Mouse (Mus musculus): ENCODE measurements around the gene Tbx19. TPM values are rescaled to one million over a fixed set of nuclear protein-coding genes. Genes with fewer than 3 reads are reported as not detected.
A peak's percentile ranks its signal among the peaks of the same experiment; 100 is the strongest.

Gene Tbx19
- polyA plus RNA-seq, 1 experiment from 2014 or later = not detected

GRCm38 (mm10) chr1:165105270-165106010 is 55.1 kb downstream of the Tbx19 start:
- ATAC-seq (ENCODE audit: insufficient number of reproducible peaks, insufficient read depth, low FRiP score, low read depth) = peak; percentile 68; the same call in 1 of the 2 replicates
- Histone ChIP-seq H3K27ac (ENCODE audit: low read length) (no peak overlapping the region), H3K4me1 (ENCODE audit: control insufficient read depth, insufficient read depth, low read length) (no peaks in the 10 kb centered on the region), H3K27me3 (ENCODE audit: control insufficient read depth, insufficient read depth, low read length) (no peaks in the 10 kb centered on the region), H3K9ac (replicated peaks; ENCODE audit: low read depth, low read length) (no peak overlapping the region), H3K4me3 (ENCODE audit: low read depth, low read length) (no peak overlapping the region), H3K9me3 (ENCODE audit: control insufficient read depth, low read depth, low read length) (no peaks in the 10 kb centered on the region), H3K36me3 (ENCODE audit: control insufficient read depth, insufficient read depth, low read length) (no peaks in the 10 kb centered on the region), H3K4me2 (replicated peaks; ENCODE audit: low read depth, low read length) (no peak overlapping the region)
- 71% methylated on average over 9 of the region's 9 CpGs for WGBS

GRCm38 (mm10) chr1:165104707-165105259 is 55.8 kb downstream of the Tbx19 start:
- Histone ChIP-seq H3K4me3 (ENCODE audit: low read depth, low read length) (no peak overlapping the region), H3K9me3 (ENCODE audit: control insufficient read depth, low read depth, low read length) (no peaks in the 10 kb centered on the region), H3K27me3 (ENCODE audit: control insufficient read depth, insufficient read depth, low read length) (no peaks in the 10 kb centered on the region), H3K4me2 (replicated peaks; ENCODE audit: low read depth, low read length) (no peak overlapping the region), H3K36me3 (ENCODE audit: control insufficient read depth, insufficient read depth, low read length) (no peaks in the 10 kb centered on the region), H3K27ac (ENCODE audit: low read length) (no peak overlapping the region), H3K4me1 (ENCODE audit: control insufficient read depth, insufficient read depth, low read length) (no peaks in the 10 kb centered on the region), H3K9ac (replicated peaks; ENCODE audit: low read depth, low read length) (no peak overlapping the region)
- peak; percentile 74; the same call in 1 of the 2 replicates for ATAC-seq (ENCODE audit: insufficient number of reproducible peaks, insufficient read depth, low FRiP score, low read depth)
- 60% methylated on average over 7 of the region's 7 CpGs for WGBS

- Histone ChIP-seq H3K27me3 (ENCODE audit: control insufficient read depth, insufficient read depth, low read length) (no peaks in the 10 kb centered on the region), H3K4me3 (ENCODE audit: low read depth, low read length) (no peak overlapping the region), H3K4me1 (ENCODE audit: control insufficient read depth, insufficient read depth, low read length) (no peaks in the 10 kb centered on the region), H3K9ac (replicated peaks; ENCODE audit: low read depth, low read length) (no peak overlapping the region), H3K4me2 (replicated peaks; ENCODE audit: low read depth, low read length) (no peak overlapping the region), H3K36me3 (ENCODE audit: control insufficient read depth, insufficient read depth, low read length) (no peaks in the 10 kb centered on the region), H3K9me3 (ENCODE audit: control insufficient read depth, low read depth, low read length) (no peaks in the 10 kb centered on the region), H3K27ac (ENCODE audit: low read length) (no peak overlapping the region)
- no peak for ATAC-seq (ENCODE audit: insufficient number of reproducible peaks, insufficient read depth, low FRiP score, low read depth)
These were observed 61.0 kb downstream of the Tbx19 start for GRCm38 (mm10) chr1:165099569-165099968.

DNA sequence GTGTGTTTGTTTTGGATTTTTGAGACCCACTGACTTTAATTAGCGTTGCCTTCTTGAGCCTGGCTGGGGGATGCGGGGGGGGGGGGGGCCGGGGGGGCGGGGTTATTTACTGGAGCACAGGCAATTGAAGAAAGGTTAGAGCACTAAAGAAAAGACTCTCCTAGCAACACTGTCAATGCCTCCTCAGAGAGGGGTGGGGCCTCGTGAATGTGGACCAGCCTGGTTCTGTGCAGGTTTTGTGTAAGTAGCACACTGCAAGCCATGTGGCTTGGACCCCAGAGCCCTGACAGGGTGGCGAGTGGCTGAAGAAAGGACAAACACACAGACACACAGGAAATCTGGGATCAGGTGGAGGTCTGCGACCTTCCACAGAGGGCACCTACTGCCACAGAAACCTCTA is 65.7 kb downstream of the Tbx19 start:
- WGBS = 46% methylated on average over 7 of the region's 7 CpGs
- H3K9ac ChIP-seq (replicated peaks; ENCODE audit: low read depth, low read length) = no peak overlapping the region
- H3K36me3 ChIP-seq (ENCODE audit: control insufficient read depth, insufficient read depth, low read length) = no peaks in the 10 kb centered on the region

DNA sequence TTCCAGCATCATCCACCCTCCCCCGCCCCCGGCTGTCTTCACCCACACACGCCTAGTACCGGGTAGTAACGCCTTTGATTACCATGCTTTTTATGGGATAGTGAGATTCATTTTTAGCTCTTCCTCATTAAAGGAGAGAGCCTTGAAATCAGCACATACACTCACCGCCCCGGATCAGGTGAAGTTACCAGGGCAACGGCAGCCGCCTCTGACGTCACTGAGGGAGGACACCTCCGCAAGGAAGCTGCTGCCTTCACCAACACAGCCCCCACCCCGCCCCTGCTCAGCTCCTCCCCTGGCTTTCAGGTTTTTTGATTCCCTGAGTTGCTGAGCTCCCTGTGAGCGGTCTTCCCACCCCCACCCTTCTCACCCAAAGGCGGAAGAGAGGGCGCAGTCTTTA is 68.9 kb downstream of the Tbx19 start:
- Histone ChIP-seq H3K27me3 (ENCODE audit: control insufficient read depth, insufficient read depth, low read length) (no peaks in the 10 kb centered on the region), H3K9me3 (ENCODE audit: control insufficient read depth, low read depth, low read length) (no peaks in the 10 kb centered on the region), H3K4me2 (replicated peaks; ENCODE audit: low read depth, low read length) (peak overlapping the region; percentile 34), H3K27ac (ENCODE audit: low read length) (no peak overlapping the region), H3K36me3 (ENCODE audit: control insufficient read depth, insufficient read depth, low read length) (no peaks in the 10 kb centered on the region), H3K4me1 (ENCODE audit: control insufficient read depth, insufficient read depth, low read length) (no peaks in the 10 kb centered on the region), H3K9ac (replicated peaks; ENCODE audit: low read depth, low read length) (no peak overlapping the region), H3K4me3 (ENCODE audit: low read depth, low read length) (peak overlapping the region; percentile 14; the same call in 1 of the 2 replicates)
- ATAC-seq (ENCODE audit: insufficient number of reproducible peaks, insufficient read depth, low FRiP score, low read depth) = peak; percentile 61; the same call in 1 of the 2 replicates
- 7% methylated on average over 15 of the region's 15 CpGs for WGBS

More for the DNA sequence above, 65.7 kb downstream of the Tbx19 start:
- no peak overlapping the region for H3K27ac ChIP-seq (ENCODE audit: low read length)
- H3K4me1 ChIP-seq (ENCODE audit: control insufficient read depth, insufficient read depth, low read length) = no peaks in the 10 kb centered on the region
- no peak for ATAC-seq (ENCODE audit: insufficient number of reproducible peaks, insufficient read depth, low FRiP score, low read depth)
- H3K4me3 ChIP-seq (ENCODE audit: low read depth, low read length) = no peak overlapping the region
- no peak overlapping the region for H3K4me2 ChIP-seq (replicated peaks; ENCODE audit: low read depth, low read length)
- no peaks in the 10 kb centered on the region for H3K9me3 ChIP-seq (ENCODE audit: control insufficient read depth, low read depth, low read length)
- H3K27me3 ChIP-seq (ENCODE audit: control insufficient read depth, insufficient read depth, low read length) = no peaks in the 10 kb centered on the region

DNA sequence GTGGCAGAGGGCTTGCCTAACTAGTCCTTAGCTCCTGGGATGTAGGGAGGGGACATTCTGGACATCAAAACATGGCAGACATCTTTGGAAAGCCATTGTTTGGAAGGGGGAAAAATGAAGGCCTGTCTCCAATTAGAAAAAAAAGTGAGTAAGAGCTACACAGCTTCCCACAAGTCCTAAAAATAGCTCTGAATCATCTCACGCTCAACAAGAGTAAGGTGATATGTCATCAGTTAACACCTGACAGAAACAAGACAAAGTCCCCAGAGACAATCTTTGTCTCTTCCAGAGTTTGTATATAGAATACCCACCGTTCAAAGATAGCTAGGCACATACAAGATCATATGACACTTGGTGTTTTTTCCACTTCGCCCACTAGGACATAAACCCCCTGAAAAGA is 71.0 kb downstream of the Tbx19 start:
- no peaks in the 10 kb centered on the region for H3K27me3 ChIP-seq (ENCODE audit: control insufficient read depth, insufficient read depth, low read length)
- H3K9ac ChIP-seq (replicated peaks; ENCODE audit: low read depth, low read length) = no peak overlapping the region
- H3K36me3 ChIP-seq (ENCODE audit: control insufficient read depth, insufficient read depth, low read length) = no peaks in the 10 kb centered on the region
- no peak overlapping the region for H3K4me3 ChIP-seq (ENCODE audit: low read depth, low read length)
- 76% methylated on average over 3 of the region's 3 CpGs for WGBS
- H3K9me3 ChIP-seq (ENCODE audit: control insufficient read depth, low read depth, low read length) = no peaks in the 10 kb centered on the region
- H3K4me1 ChIP-seq (ENCODE audit: control insufficient read depth, insufficient read depth, low read length) = no peaks in the 10 kb centered on the region
- ATAC-seq (ENCODE audit: insufficient number of reproducible peaks, insufficient read depth, low FRiP score, low read depth) = no peak
- no peak overlapping the region for H3K4me2 ChIP-seq (replicated peaks; ENCODE audit: low read depth, low read length)
- no peak overlapping the region for H3K27ac ChIP-seq (ENCODE audit: low read length)

Other genes starting within 250 kb of the Tbx19 start
- gene Xcl1, start 225.2 kb downstream of the Tbx19 start, polyA plus RNA-seq (2014; fragmentation: Nextera tagmentation; extraction: Ambion mirVana) = not detected in 2 replicates
- 29.4 and 33.3 TPM in 2 replicates for gene Sft2d2, start 33.7 kb upstream of the Tbx19 start, polyA plus RNA-seq (2014; fragmentation: Nextera tagmentation; extraction: Ambion mirVana)
- gene Tiprl, start 76.2 kb upstream of the Tbx19 start, polyA plus RNA-seq (2014; fragmentation: Nextera tagmentation; extraction: Ambion mirVana) = 86.7 and 97.6 TPM in 2 replicates
- 2.5 and 2.6 TPM in 2 replicates for gene Gpr161, start 135.0 kb upstream of the Tbx19 start, polyA plus RNA-seq (2014; fragmentation: Nextera tagmentation; extraction: Ambion mirVana)

All from stomach, embryonic 14.5 days (tissue).